Mouse (Mus musculus) olfactory bulb, adult 2 months (tissue): ENCODE data around the gene Olfr724.

Source experiments
- CTCF ChIP-seq: fragments of 200-500 bp; IDR thresholded peaks from 2 replicates; pipeline ENCODE4 v1.5.1; 2012; ENCODE audit warnings: low read depth, mild to moderate bottlenecking, low read length, moderate library complexity; ENCODE audit not compliant: insufficient read depth
- POLR2A ChIP-seq: fragments of 200-500 bp; IDR thresholded peaks from 2 replicates; pipeline ENCODE4 v1.6.1; 2012; ENCODE audit warnings: mild to moderate bottlenecking, low read depth, low read length, moderate library complexity; ENCODE audit not compliant: insufficient read depth

DNA sequence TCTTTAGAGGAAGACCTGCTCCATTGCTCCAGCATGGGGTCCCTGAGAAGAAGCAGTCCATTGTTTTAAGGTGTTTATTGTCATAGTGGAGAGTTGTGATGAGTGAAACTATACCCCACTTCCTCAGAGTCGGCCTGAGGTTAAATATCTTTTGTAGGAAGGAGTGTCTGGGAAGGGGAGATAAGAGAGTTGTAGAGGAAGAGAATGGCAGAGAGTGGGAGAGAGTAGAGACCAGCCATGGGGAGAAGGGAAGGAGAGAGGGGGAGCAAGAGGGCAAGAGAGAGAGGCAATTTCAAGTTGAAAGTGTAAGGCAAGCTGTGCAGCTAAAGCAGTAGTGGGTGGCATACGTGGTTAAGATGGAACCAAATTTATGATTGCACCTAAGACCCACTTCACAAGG is 7.2 kb downstream of the Olfr724 start:
- no peak for TF ChIP-seq CTCF
- TF ChIP-seq POLR2A: no peak
